Mouse (Mus musculus): ENCODE measurements at regions not wholly inside any gene's neighbourhood (a gene's known extent, or its start where the extent isn't known, plus 50 kb on each side); places are given as distances from the start of the nearest gene placed in this dataset.

DNA sequence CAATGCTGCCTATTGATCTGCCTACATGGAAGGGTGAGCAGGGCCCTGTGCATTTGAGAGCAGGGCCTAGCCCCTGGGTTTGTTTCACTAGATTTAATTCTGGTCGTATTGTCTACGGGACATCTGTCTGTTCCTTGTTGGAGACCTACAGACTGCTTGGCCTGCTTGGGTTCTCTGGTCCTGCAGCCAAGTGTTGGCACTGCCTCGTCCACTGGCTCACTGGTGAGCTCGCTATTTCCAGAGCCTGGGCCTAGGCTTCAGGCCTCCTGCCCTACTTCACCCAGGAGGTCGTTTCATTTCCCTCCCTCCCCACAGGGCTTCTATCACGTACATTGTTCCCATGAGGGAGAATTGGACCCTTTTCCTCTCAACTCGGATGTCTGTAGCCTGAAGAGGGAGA is 62.2 kb upstream of the Blcap start:
- no peak for DNase-seq (ENCODE audit: low spot score)

- peak; percentile 21 for DNase-seq (ENCODE audit: low spot score)
Observed at GRCm38 (mm10) chr2:157635670-157636069, 64.6 kb upstream of the Blcap start.

- no peak for DNase-seq (ENCODE audit: low spot score)
Observed at GRCm38 (mm10) chr2:157640873-157641272, 69.8 kb upstream of the Blcap start.

- DNase-seq (ENCODE audit: low spot score), result peak; percentile 6
Observed at GRCm38 (mm10) chr2:157663584-157664375, 73.4 kb upstream of the Ctnnbl1 start.

DNA sequence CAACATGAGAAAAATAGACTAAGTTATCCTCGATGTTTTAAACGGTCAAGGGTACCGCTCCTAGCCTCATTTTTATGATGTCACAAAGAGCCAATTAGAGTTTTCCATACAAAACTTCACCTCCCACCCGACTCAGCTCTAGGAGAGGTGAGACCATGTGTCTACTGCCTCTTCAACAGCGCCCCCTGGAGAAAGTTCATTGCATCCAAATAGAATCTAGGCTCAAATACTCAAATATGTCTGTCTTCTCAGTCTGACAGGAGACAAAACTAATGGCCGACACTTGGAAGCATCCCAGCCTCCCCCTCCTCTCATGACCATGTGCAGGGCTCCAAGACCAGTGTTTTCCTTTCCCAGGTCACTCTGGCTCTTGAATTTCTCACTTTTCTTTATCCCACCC is 72.7 kb upstream of the Ctnnbl1 start:
- DNase-seq (ENCODE audit: low spot score), result no peak

- DNase-seq (ENCODE audit: low spot score), result no peak
Observed at GRCm38 (mm10) chr2:157670191-157670590, 67.0 kb upstream of the Ctnnbl1 start.

GRCm38 (mm10) chr2:157674906-157675305 is 62.3 kb upstream of the Ctnnbl1 start:
- DNase-seq (ENCODE audit: low spot score), result no peak

DNA sequence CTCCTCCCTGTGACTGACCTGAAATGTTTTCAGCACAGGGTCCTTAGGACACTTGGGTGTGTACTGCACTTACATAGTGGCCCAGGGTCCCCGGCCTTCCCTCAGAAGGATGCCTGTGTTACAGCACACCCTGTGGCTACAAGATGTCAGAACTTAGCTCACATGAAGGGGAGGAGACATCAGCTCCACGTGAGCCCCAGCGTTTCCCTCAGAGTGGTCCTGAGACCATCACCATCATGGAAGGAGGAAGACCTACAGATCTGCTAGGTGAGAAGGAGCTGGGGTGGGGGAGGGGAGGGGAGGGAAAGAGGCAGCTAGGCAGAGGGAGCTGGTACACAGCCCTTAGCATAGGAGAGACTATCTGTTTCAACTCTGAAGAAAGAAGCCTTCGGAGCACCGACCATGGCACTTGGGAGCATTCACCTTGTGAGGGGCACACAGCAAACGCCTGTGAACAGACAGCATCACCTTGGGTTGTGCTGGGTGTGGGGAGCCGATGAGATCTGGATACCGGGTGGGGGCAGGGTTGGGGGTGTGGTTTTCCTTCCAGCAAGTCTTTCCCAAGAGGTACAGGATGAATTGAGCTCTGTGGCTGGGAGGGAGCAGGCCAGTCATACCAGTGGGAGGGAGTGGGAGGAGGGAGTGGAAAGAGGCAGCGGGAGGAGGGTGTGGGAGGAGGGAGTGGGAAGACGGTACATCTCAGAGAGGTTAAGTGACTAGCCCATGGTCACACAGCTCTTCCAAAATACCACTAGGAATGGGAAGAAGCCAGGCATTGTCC is 60.6 kb upstream of the Ctnnbl1 start:
- DNase-seq (ENCODE audit: low spot score), result no peak

- no peak for DNase-seq (ENCODE audit: low spot score)
Observed at GRCm38 (mm10) chr2:157677262-157677661, 59.9 kb upstream of the Ctnnbl1 start.

GRCm38 (mm10) chr2:157681931-157682330 is 55.3 kb upstream of the Ctnnbl1 start:
- no peak for DNase-seq (ENCODE audit: low spot score)

Data from c-Kit-positive CD71-positive TER-119-positive erythroid progenitor cells, embryonic 14.5 days (primary cell).